Mouse (Mus musculus) heart, embryonic 10.5 days (tissue): ENCODE measurements around the gene Tead4. TPM values are rescaled to one million over a fixed set of nuclear protein-coding genes. Genes with fewer than 3 reads are reported as not detected.
"Not testable (repeated sequence)": the region's sequence is repeated elsewhere in the genome, so short reads cannot be mapped to it uniquely, and the experiment has no call there.

Experiments used
- DNase-seq: peaks from one replicate; pipeline ENCODE4 v3.0.0-alpha.2; 2017; ENCODE audit warnings: low spot score
- H3K27ac ChIP-seq: fragments of 300-500 bp; sonication (generic); 2 replicates; pipeline ENCODE4 v1.5.1; 2016; ENCODE audit warnings: mild to moderate bottlenecking
- H3K27me3 ChIP-seq: fragments of 300-500 bp; sonication (generic); 2 replicates; pipeline ENCODE4 v1.6.1; 2016; ENCODE audit warnings: mild to moderate bottlenecking; ENCODE audit not compliant: poor library complexity, insufficient read depth, severe bottlenecking
- H3K36me3 ChIP-seq: fragments of 300-500 bp; sonication (generic); 2 replicates; pipeline ENCODE4 v1.6.1; 2016; ENCODE audit warnings: mild to moderate bottlenecking, moderate library complexity
- H3K4me1 ChIP-seq: fragments of 300-500 bp; sonication (generic); 2 replicates; pipeline ENCODE4 v1.6.1; 2016; ENCODE audit warnings: mild to moderate bottlenecking
- H3K4me3 ChIP-seq: fragments of 300-500 bp; sonication (generic); 2 replicates; pipeline ENCODE4 v1.5.1; 2016; ENCODE audit warnings: mild to moderate bottlenecking, moderate library complexity
- H3K9me3 ChIP-seq: fragments of 300-500 bp; sonication (generic); 2 replicates; pipeline ENCODE4 v1.6.1; 2016; ENCODE audit warnings: mild to moderate bottlenecking, moderate library complexity
- WGBS: fragments of 180-500 bp; shearing (Covaris S2); methylation state at CpG from one replicate; pipeline ENCODE4 v1.1.7; 2016; 5-methylcytosine and 5-hydroxymethylcytosine counted together
- polyA plus RNA-seq: library from polyadenylated mRNA; unstranded; fragments of >200 nt; fragmentation: Nextera tagmentation; extraction: Ambion mirVana; gene quantifications from 2 replicates; pipeline ENCODE4 v1.2.1, GENCODE M21; 2016

Tead4 gene
- polyA plus RNA-seq, 1 experiment from 2014 or later = 4.9 TPM

GRCm38 (mm10) chr6:128225009-128225845, 75.4 kb downstream of the Tead4 start:
- H3K9me3 ChIP-seq = no peaks in the 10 kb centered on the region
- WGBS = 55% methylated on average over 4 of the region's 4 CpGs
- peak overlapping the region; percentile 69 for H3K27ac ChIP-seq
- no peaks in the 10 kb centered on the region for H3K27me3 ChIP-seq
- DNase-seq = no peak
- peaks cover 13% of the 10 kb centered on the region for H3K4me1 ChIP-seq
- H3K36me3 ChIP-seq = no peaks in the 10 kb centered on the region
- H3K4me3 ChIP-seq = no peak overlapping the region

- Histone ChIP-seq H3K9me3 (no peaks in the 10 kb centered on the region), H3K36me3 (no peaks in the 10 kb centered on the region), H3K27me3 (no peaks in the 10 kb centered on the region), H3K27ac (no peak overlapping the region), H3K4me1 (peaks cover 13% of the 10 kb centered on the region), H3K4me3 (no peak overlapping the region)
- no peak for DNase-seq
These were observed 77.5 kb downstream of the Tead4 start for GRCm38 (mm10) chr6:128223159-128223558.

GRCm38 (mm10) chr6:128215004-128215403, 85.6 kb downstream of the Tead4 start:
- DNase-seq, H3K4me1 ChIP-seq, H3K36me3 ChIP-seq, H3K27me3 ChIP-seq, H3K9me3 ChIP-seq, H3K27ac ChIP-seq, H3K4me3 ChIP-seq: not testable (repeated sequence)
- 92% methylated on average over 4 of the region's 4 CpGs for WGBS

- not testable (repeated sequence) for H3K27ac ChIP-seq, H3K27me3 ChIP-seq, H3K4me3 ChIP-seq, H3K36me3 ChIP-seq, DNase-seq, H3K4me1 ChIP-seq, H3K9me3 ChIP-seq
- 80% methylated on average over 1 of the region's 1 CpGs for WGBS
These were observed 91.4 kb downstream of the Tead4 start for GRCm38 (mm10) chr6:128209199-128209598.

- no peak for DNase-seq
- H3K27ac ChIP-seq = no peak overlapping the region
- WGBS = 74% methylated on average over 8 of the region's 8 CpGs
- peaks cover 7% of the 10 kb centered on the region; the same call in 1 of the 2 replicates for H3K4me1 ChIP-seq
- H3K9me3 ChIP-seq = no peaks in the 10 kb centered on the region
- no peaks in the 10 kb centered on the region for H3K36me3 ChIP-seq
- H3K27me3 ChIP-seq = no peaks in the 10 kb centered on the region
- no peak overlapping the region for H3K4me3 ChIP-seq
These were observed 92.0 kb downstream of the Tead4 start for GRCm38 (mm10) chr6:128208491-128209170.

GRCm38 (mm10) chr6:128203557-128203956, 97.1 kb downstream of the Tead4 start:
- WGBS = 80% methylated on average over 1 of the region's 1 CpGs
- H3K27ac ChIP-seq = no peak overlapping the region
- no peaks in the 10 kb centered on the region for H3K9me3 ChIP-seq

GRCm38 (mm10) chr6:128200847-128201640, 99.6 kb downstream of the Tead4 start:
- Histone ChIP-seq H3K4me3 (peak overlapping the region; percentile 67), H3K36me3 (no peaks in the 10 kb centered on the region), H3K4me1 (peaks cover 8% of the 10 kb centered on the region; the same call in 1 of the 2 replicates), H3K9me3 (no peaks in the 10 kb centered on the region), H3K27me3 (no peaks in the 10 kb centered on the region), H3K27ac (peak overlapping the region; percentile 79; the same call in 1 of the 2 replicates)
- DNase-seq = no peak
- 1% methylated on average over 20 of the region's 20 CpGs for WGBS

More at GRCm38 (mm10) chr6:128203557-128203956, 97.1 kb downstream of the Tead4 start:
- H3K27me3 ChIP-seq = no peaks in the 10 kb centered on the region
- no peak overlapping the region for H3K4me3 ChIP-seq
- no peaks in the 10 kb centered on the region for H3K36me3 ChIP-seq
- H3K4me1 ChIP-seq = peaks cover 12% of the 10 kb centered on the region; the same call in 1 of the 2 replicates
- DNase-seq = no peak

GRCm38 (mm10) chr6:128200116-128200846, 100.3 kb downstream of the Tead4 start:
- WGBS = under 1% methylated on average over 54 of the region's 54 CpGs
- H3K36me3 ChIP-seq = no peaks in the 10 kb centered on the region
- peak overlapping the region; percentile 79 for H3K27ac ChIP-seq
- peak overlapping the region; percentile 67 for H3K4me3 ChIP-seq
- H3K9me3 ChIP-seq = no peaks in the 10 kb centered on the region
- peak; percentile 99 for DNase-seq
- H3K4me1 ChIP-seq = peaks cover 8% of the 10 kb centered on the region; the same call in 1 of the 2 replicates
- H3K27me3 ChIP-seq = no peaks in the 10 kb centered on the region

GRCm38 (mm10) chr6:128183521-128183920, 117.1 kb downstream of the Tead4 start:
- 53% methylated on average over 2 of the region's 2 CpGs for WGBS
- Histone ChIP-seq H3K27me3 (0 out of 2 replicates have a peak, but pooled peaks cover 7% of the 10 kb centered on the region), H3K36me3 (no peaks in the 10 kb centered on the region), H3K4me1 (peaks cover 8% of the 10 kb centered on the region; the same call in 1 of the 2 replicates), H3K9me3 (no peaks in the 10 kb centered on the region), H3K27ac (no peak overlapping the region), H3K4me3 (no peak overlapping the region)
- no peak for DNase-seq

GRCm38 (mm10) chr6:128181176-128181575, 119.4 kb downstream of the Tead4 start:
- Histone ChIP-seq H3K36me3 (no peaks in the 10 kb centered on the region), H3K27ac (no peak overlapping the region), H3K9me3 (no peaks in the 10 kb centered on the region), H3K4me3 (no peak overlapping the region), H3K27me3 (0 out of 2 replicates have a peak, but pooled peaks cover 7% of the 10 kb centered on the region), H3K4me1 (peaks cover 8% of the 10 kb centered on the region; the same call in 1 of the 2 replicates)
- 54% methylated on average over 5 of the region's 5 CpGs for WGBS
- peak; percentile 55 for DNase-seq

- peaks cover 8% of the 10 kb centered on the region; the same call in 1 of the 2 replicates for H3K4me1 ChIP-seq
- peak; percentile 56 for DNase-seq
- H3K36me3 ChIP-seq = no peaks in the 10 kb centered on the region
- H3K9me3 ChIP-seq = no peaks in the 10 kb centered on the region
- H3K4me3 ChIP-seq = no peak overlapping the region
- WGBS = 94% methylated on average over 1 of the region's 1 CpGs
- H3K27me3 ChIP-seq = 0 out of 2 replicates have a peak, but pooled peaks cover 7% of the 10 kb centered on the region
- no peak overlapping the region for H3K27ac ChIP-seq
These were observed 121.0 kb downstream of the Tead4 start for GRCm38 (mm10) chr6:128179651-128180050.

- H3K27me3 ChIP-seq = 0 out of 2 replicates have a peak, but pooled peaks cover 7% of the 10 kb centered on the region
- no peak overlapping the region for H3K4me3 ChIP-seq
- peaks cover 8% of the 10 kb centered on the region; the same call in 1 of the 2 replicates for H3K4me1 ChIP-seq
- H3K27ac ChIP-seq = no peak overlapping the region
- no peaks in the 10 kb centered on the region for H3K36me3 ChIP-seq
- peak; percentile 48 for DNase-seq
- 62% methylated on average over 5 of the region's 5 CpGs for WGBS
- H3K9me3 ChIP-seq = no peaks in the 10 kb centered on the region
These were observed 121.4 kb downstream of the Tead4 start for GRCm38 (mm10) chr6:128179247-128179646.
